Comparison of ENCODE assay signal across 27 mouse cellular contexts in the genomic region with DNA sequence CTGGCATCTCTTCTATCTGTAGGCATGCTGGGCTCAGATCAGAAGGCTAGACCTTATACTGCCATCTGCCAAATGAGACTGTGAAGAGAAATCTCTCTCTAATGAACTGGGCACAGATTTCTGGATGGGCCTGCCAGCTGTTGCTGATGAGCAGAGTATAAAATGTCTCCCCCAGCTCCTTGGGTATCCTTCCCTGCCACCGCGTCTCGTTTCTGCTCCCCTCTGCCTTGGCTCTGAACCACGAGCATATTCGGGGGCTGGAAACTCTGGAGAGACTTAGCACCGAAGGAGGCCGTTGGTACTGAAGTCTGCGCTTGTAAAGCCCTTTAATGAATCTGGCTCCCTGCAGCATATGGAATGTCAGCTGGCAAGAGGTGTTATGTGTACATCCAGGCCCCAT.
DNase-seq lines count a peak whose midpoint lies in the region; ATAC-seq and TF ChIP-seq lines count a peak whose summit lies in the region.
"Had no signal": no experiment of that assay in that cellular context is flagged by ENCODE, and none has a peak within 500 bp of the region (broad histone marks: within the 10 kb centered on the region; RNA-seq: fewer than 3 reads in every experiment).

No protein-coding gene starts in this region.

- peak; percentile 47 for DNase-seq in forebrain, embryonic 14.5 days (ENCODE audit: low spot score)
- peak; percentile 28 for DNase-seq in hindbrain, postnatal 0 days (ENCODE audit: low spot score)
- DNase-seq in retina, postnatal 1 day = peak; percentile 14
- DNase-seq in retina, embryonic 14.5 days (ENCODE audit: low spot score) = no peak
- no peak for DNase-seq in ovary, postnatal 14 days (ENCODE audit: low spot score)
- DNase-seq: adrenal gland, postnatal 14 days; cerebellum, adult 18-20 months; cerebellum, postnatal 36 days; heart, postnatal 14 days; kidney, adult 18-20 months; kidney, postnatal 25 days; liver; lung, embryonic 14.5 days; lung, postnatal 14 days; right cerebral cortex, adult 18-20 months; spleen, adult 18-20 months; thymus, postnatal 14 days had no signal

- 47% methylated on average over 8 of the region's 8 CpGs for WGBS in forebrain, embryonic 14.5 days
- 37% methylated on average over 8 of the region's 8 CpGs for WGBS in forebrain, embryonic 16.5 days
- 47% methylated on average over 8 of the region's 8 CpGs for whole genome bisulfite sequencing in hindbrain, postnatal 0 days
- WGBS in hindbrain, embryonic 13.5 days = 56% methylated on average over 8 of the region's 8 CpGs

- H3K9ac ChIP-seq in forebrain, embryonic 14.5 days (ENCODE audit: low read length) = no peak overlapping the region
- H3K9ac ChIP-seq in forebrain, embryonic 16.5 days (replicated peaks; ENCODE audit: low read depth, low read length) = no peak overlapping the region
- H3K9ac ChIP-seq in hindbrain, postnatal 0 days (replicated peaks; ENCODE audit: low read length) = no peak overlapping the region
- H3K9ac ChIP-seq in hindbrain, embryonic 13.5 days = no peak overlapping the region
- H3K9ac ChIP-seq: embryonic facial prominence, embryonic 12.5 days; kidney, embryonic 15.5 days; liver, embryonic 14.5 days; lung, embryonic 14.5 days; midbrain, embryonic 15.5 days; neural tube, embryonic 12.5 days had no signal

- no peaks in the 10 kb centered on the region for H3K36me3 ChIP-seq in forebrain, embryonic 14.5 days (ENCODE audit: control insufficient read depth, insufficient read depth, low read length)
- no peaks in the 10 kb centered on the region for H3K36me3 ChIP-seq in forebrain, embryonic 16.5 days (ENCODE audit: control insufficient read depth, insufficient read depth)
- no peaks in the 10 kb centered on the region for H3K36me3 ChIP-seq in hindbrain, postnatal 0 days (ENCODE audit: insufficient read depth, low read length)
- no peaks in the 10 kb centered on the region for H3K36me3 ChIP-seq in hindbrain, embryonic 13.5 days
- H3K36me3 ChIP-seq: embryonic facial prominence, embryonic 12.5 days; forebrain, embryonic 10.5 days; hindbrain, embryonic 10.5 days; kidney, embryonic 15.5 days; midbrain, embryonic 15.5 days; neural tube, embryonic 12.5 days had no signal

- no peaks in the 10 kb centered on the region for H3K27me3 ChIP-seq in forebrain, embryonic 14.5 days (replicated peaks; ENCODE audit: control insufficient read depth, insufficient read depth, low read length)
- no peaks in the 10 kb centered on the region for H3K27me3 ChIP-seq in forebrain, embryonic 16.5 days (replicated peaks; ENCODE audit: control insufficient read depth, insufficient read depth, low read length)
- no peaks in the 10 kb centered on the region for H3K27me3 ChIP-seq in hindbrain, postnatal 0 days (ENCODE audit: insufficient read depth, low read length)
- no peaks in the 10 kb centered on the region for H3K27me3 ChIP-seq in hindbrain, embryonic 13.5 days
- H3K27me3 ChIP-seq: embryonic facial prominence, embryonic 12.5 days; kidney, embryonic 15.5 days; midbrain, embryonic 15.5 days; neural tube, embryonic 12.5 days had no signal

- peaks cover 12% of the 10 kb centered on the region for H3K4me1 ChIP-seq in forebrain, embryonic 14.5 days (ENCODE audit: control insufficient read depth, insufficient read depth, low read length)
- peaks cover 5% of the 10 kb centered on the region for H3K4me1 ChIP-seq in forebrain, embryonic 16.5 days (replicated peaks; ENCODE audit: control insufficient read depth, insufficient read depth, low read length)
- no peaks in the 10 kb centered on the region for H3K4me1 ChIP-seq in hindbrain, postnatal 0 days (ENCODE audit: insufficient read depth, low read length)
- H3K4me1 ChIP-seq in hindbrain, embryonic 13.5 days (replicated peaks) = peaks cover 25% of the 10 kb centered on the region
- H3K4me1 ChIP-seq: embryonic facial prominence, embryonic 12.5 days; kidney, embryonic 15.5 days; neural tube, embryonic 12.5 days had no signal

- H3K9me3 ChIP-seq in forebrain, embryonic 14.5 days (replicated peaks; ENCODE audit: control insufficient read depth, low read length) = no peaks in the 10 kb centered on the region
- H3K9me3 ChIP-seq in forebrain, embryonic 16.5 days (ENCODE audit: control insufficient read depth, low read length) = no peaks in the 10 kb centered on the region
- H3K9me3 ChIP-seq in hindbrain, postnatal 0 days (ENCODE audit: low read length) = no peaks in the 10 kb centered on the region
- H3K9me3 ChIP-seq in hindbrain, embryonic 13.5 days = no peaks in the 10 kb centered on the region
- H3K9me3 ChIP-seq: embryonic facial prominence, embryonic 12.5 days; forebrain, embryonic 10.5 days; hindbrain, embryonic 10.5 days; kidney, embryonic 15.5 days; midbrain, embryonic 15.5 days; neural tube, embryonic 12.5 days had no signal

- no peak overlapping the region for H3K4me2 ChIP-seq in forebrain, embryonic 14.5 days (ENCODE audit: low read length)
- no peak overlapping the region for H3K4me2 ChIP-seq in forebrain, embryonic 16.5 days (ENCODE audit: low read length)
- H3K4me2 ChIP-seq in hindbrain, postnatal 0 days (ENCODE audit: low read depth, low read length) = no peak overlapping the region
- H3K4me2 ChIP-seq in hindbrain, embryonic 13.5 days = no peak overlapping the region
- H3K4me2 ChIP-seq: embryonic facial prominence, embryonic 12.5 days; kidney, embryonic 15.5 days; lung, embryonic 14.5 days; midbrain, embryonic 15.5 days; neural tube, embryonic 12.5 days had no signal

- ATAC-seq in forebrain, embryonic 14.5 days = peak; percentile 35; the same call in 1 of the 2 replicates
- ATAC-seq in forebrain, embryonic 16.5 days = no peak
- ATAC-seq in hindbrain, postnatal 0 days = no peak
- no peak for ATAC-seq in hindbrain, embryonic 13.5 days (ENCODE audit: low FRiP score)
- ATAC-seq: CD4-positive, CD25-positive, alpha-beta regulatory T cell, adult 4 months; midbrain, embryonic 15.5 days had no signal

- H3K27ac ChIP-seq in forebrain, embryonic 14.5 days (ENCODE audit: low read depth, low read length) = no peak overlapping the region
- no peak overlapping the region for H3K27ac ChIP-seq in forebrain, embryonic 16.5 days (ENCODE audit: low read length)
- H3K27ac ChIP-seq in hindbrain, postnatal 0 days = no peak overlapping the region
- H3K27ac ChIP-seq in hindbrain, embryonic 13.5 days = no peak overlapping the region
- H3K27ac ChIP-seq: embryonic facial prominence, embryonic 12.5 days; forebrain, embryonic 10.5 days; hindbrain, embryonic 10.5 days; kidney, embryonic 15.5 days; liver, embryonic 14.5 days; midbrain, embryonic 15.5 days; neural tube, embryonic 12.5 days had no signal

- TF ChIP-seq CTCF in hindbrain, postnatal 0 days (IDR thresholded peaks at IDR 0.05; ENCODE audit: low read depth) = no peak

- H3K4me3 ChIP-seq in forebrain, embryonic 14.5 days (ENCODE audit: low read depth, low read length) = no peak overlapping the region
- H3K4me3 ChIP-seq in forebrain, embryonic 16.5 days (replicated peaks; ENCODE audit: low read length) = no peak overlapping the region
- H3K4me3 ChIP-seq in hindbrain, postnatal 0 days (ENCODE audit: low read length) = no peak overlapping the region
- H3K4me3 ChIP-seq in hindbrain, embryonic 13.5 days = no peak overlapping the region
- H3K4me3 ChIP-seq: embryonic facial prominence, embryonic 12.5 days; forebrain, embryonic 10.5 days; hindbrain, embryonic 10.5 days; kidney, embryonic 15.5 days; midbrain, embryonic 15.5 days; neural tube, embryonic 12.5 days had no signal

Comparison
In these comparisons a context has a peak if more than half of its experiments do, and no peak if none do; other contexts are left out.
1. DNase-seq: peak in forebrain, embryonic 14.5 days (single experiment), hindbrain, postnatal 0 days (single experiment) and retina, postnatal 1 day (single experiment); none in retina, embryonic 14.5 days (single experiment) and ovary, postnatal 14 days (single experiment).